ENCODE assay signal across 21 mouse cellular contexts in genomic region chr4:65163698-65164097, GRCm38 (mm10). TPM values are rescaled to one million over a fixed set of nuclear protein-coding genes. Genes with fewer than 3 reads are reported as not detected.
DNase-seq lines count a peak whose midpoint lies in the region; ATAC-seq and TF ChIP-seq lines count a peak whose summit lies in the region.
"Had no signal": no experiment of that assay in that cellular context is flagged by ENCODE, and none has a peak within 500 bp of the region (broad histone marks: within the 10 kb centered on the region; RNA-seq: fewer than 3 reads in every experiment).

No protein-coding gene starts in this region.

- H3K9ac ChIP-seq in lung, embryonic 14.5 days = no peak overlapping the region
- H3K9ac ChIP-seq in lung, embryonic 16.5 days (ENCODE audit: low read length) = no peak overlapping the region
- no peak overlapping the region for H3K9ac ChIP-seq in lung, postnatal 0 days (replicated peaks; ENCODE audit: low read depth)

- H3K27me3 ChIP-seq in lung, embryonic 14.5 days (ENCODE audit: insufficient read depth, low read length) = no peaks in the 10 kb centered on the region
- no peaks in the 10 kb centered on the region for H3K27me3 ChIP-seq in lung, embryonic 16.5 days (ENCODE audit: control insufficient read depth, insufficient read depth, low read depth, low read length)
- H3K27me3 ChIP-seq in lung, postnatal 0 days (replicated peaks; ENCODE audit: insufficient read depth, low read length) = no peaks in the 10 kb centered on the region
- H3K27me3 ChIP-seq: CH12.LX, Patski had no signal

- no peak overlapping the region for H3K27ac ChIP-seq in lung, embryonic 14.5 days (ENCODE audit: low read depth)
- H3K27ac ChIP-seq in lung, embryonic 16.5 days (ENCODE audit: low read length) = peak overlapping the region; percentile 29; the same call in 1 of the 2 replicates
- no peak overlapping the region for H3K27ac ChIP-seq in lung, postnatal 0 days (ENCODE audit: low read length)

- no peaks in the 10 kb centered on the region for H3K36me3 ChIP-seq in lung, embryonic 14.5 days (ENCODE audit: insufficient read depth)
- no peaks in the 10 kb centered on the region for H3K36me3 ChIP-seq in lung, embryonic 16.5 days (ENCODE audit: control insufficient read depth, insufficient read depth, low read length)
- no peaks in the 10 kb centered on the region for H3K36me3 ChIP-seq in lung, postnatal 0 days (ENCODE audit: insufficient read depth, low read length)
- H3K36me3 ChIP-seq: G1E had no signal

- 40% methylated on average over 3 of the region's 3 CpGs for WGBS in lung, embryonic 14.5 days
- WGBS in lung, embryonic 16.5 days = 43% methylated on average over 3 of the region's 3 CpGs
- WGBS in lung, postnatal 0 days = 49% methylated on average over 3 of the region's 3 CpGs

- TF ChIP-seq CTCF in lung, embryonic 14.5 days (IDR thresholded peaks at IDR 0.05; ENCODE audit: low read depth) = no peak
- no peak for TF ChIP-seq CTCF in lung, postnatal 0 days (IDR thresholded peaks at IDR 0.05)

- DNase-seq in lung, embryonic 14.5 days = peak; percentile 59
- DNase-seq in lung, postnatal 4 days = no peak
- DNase-seq in lung, postnatal 36 days = no peak
- peak; percentile 21 for DNase-seq in lung, postnatal 0 days (ENCODE audit: low spot score)
- DNase-seq in lung, postnatal 14 days = no peak
- DNase-seq: adrenal gland, adult 2 months; adrenal gland, adult 8-10 months; adrenal gland, postnatal 10 days; adrenal gland, postnatal 14 days; adrenal gland, postnatal 25 days; adrenal gland, postnatal 36 days; B cell, adult 2 months; cerebellum, adult 11 months; cerebellum, adult 11-12 months; cerebellum, adult 18-20 months had no signal

- no peak for ATAC-seq in lung, embryonic 14.5 days (ENCODE audit: insufficient read depth)
- peak; percentile 53 for ATAC-seq in lung, embryonic 16.5 days (ENCODE audit: low read depth)
- no peak for ATAC-seq in lung, postnatal 0 days
- ATAC-seq: activated CD4-positive, CD25-positive, alpha-beta regulatory T cell, adult 4 months; CD4-positive, CD25-positive, alpha-beta regulatory T cell, adult 4 months; Patski had no signal

- no peak overlapping the region for H3K4me2 ChIP-seq in lung, embryonic 14.5 days
- no peak overlapping the region for H3K4me2 ChIP-seq in lung, embryonic 16.5 days (ENCODE audit: low read depth, low read length)
- no peak overlapping the region for H3K4me2 ChIP-seq in lung, postnatal 0 days (replicated peaks; ENCODE audit: low read depth, low read length)

- H3K9me3 ChIP-seq in lung, embryonic 14.5 days (ENCODE audit: low read depth, low read length) = no peaks in the 10 kb centered on the region
- no peaks in the 10 kb centered on the region for H3K9me3 ChIP-seq in lung, embryonic 16.5 days (ENCODE audit: control insufficient read depth, low read length)
- H3K9me3 ChIP-seq in lung, postnatal 0 days (ENCODE audit: low read length) = no peaks in the 10 kb centered on the region

- no peak overlapping the region for H3K4me3 ChIP-seq in lung, embryonic 14.5 days (ENCODE audit: low read depth, low read length)
- H3K4me3 ChIP-seq in lung, embryonic 16.5 days (ENCODE audit: low read length) = no peak overlapping the region
- no peak overlapping the region for H3K4me3 ChIP-seq in lung, postnatal 0 days (ENCODE audit: low read depth, low read length)

- H3K4me1 ChIP-seq in lung, embryonic 14.5 days (ENCODE audit: insufficient read depth) = no peaks in the 10 kb centered on the region
- H3K4me1 ChIP-seq in lung, embryonic 16.5 days (replicated peaks; ENCODE audit: control insufficient read depth, insufficient read depth, low read length) = peaks cover 6% of the 10 kb centered on the region; the same call in 1 of the 2 replicates
- H3K4me1 ChIP-seq in lung, postnatal 0 days (ENCODE audit: insufficient read depth, low read depth, low read length) = no peaks in the 10 kb centered on the region

- no peak for TF ChIP-seq EP300 in lung, postnatal 0 days (IDR thresholded peaks at IDR 0.05)

RNA-seq across cellular contexts. Expression of gene Pappa, which starts 39.7 kb away (rescaled TPM):
- polyA plus RNA-seq in lung, embryonic 14.5 days (2014; fragmentation: Nextera tagmentation; extraction: Ambion mirVana) = 2.4 and 2.6 TPM in 2 replicates
- polyA plus RNA-seq in lung, embryonic 16.5 days (2015; fragmentation: Nextera tagmentation; extraction: Ambion mirVana) = 0.74 and 0.87 TPM in 2 replicates
- polyA plus RNA-seq in lung, postnatal 0 days (2015; fragmentation: Nextera tagmentation; extraction: Ambion mirVana) = 0.30 and 0.31 TPM in 2 replicates
- polyA plus RNA-seq: activated CD4-positive, CD25-positive, alpha-beta regulatory T cell, adult 4 months; G1E had no signal

Comparison
In these comparisons a context has a peak if more than half of its experiments do, and no peak if none do; other contexts are left out.
1. DNase-seq: peak in lung, embryonic 14.5 days (single experiment) and lung, postnatal 0 days (single experiment); none in lung, postnatal 4 days (0 of 2), lung, postnatal 36 days (single experiment) and lung, postnatal 14 days (single experiment).